Mouse (Mus musculus): Measurements from ENCODE around the gene Lamc1. TPM values are rescaled to one million over a fixed set of nuclear protein-coding genes. Genes with fewer than 3 reads are reported as not detected.

Lamc1 gene
- polyA plus RNA-seq, 1 experiment from 2014 or later = 106 TPM

- WGBS = 78% methylated on average over 4 of the region's 4 CpGs
- Histone ChIP-seq H3K4me1 (ENCODE audit: insufficient read depth, low read depth, low read length) (no peaks in the 10 kb centered on the region), H3K9me3 (ENCODE audit: low read length) (no peaks in the 10 kb centered on the region), H3K27ac (ENCODE audit: low read length) (no peak overlapping the region), H3K9ac (replicated peaks; ENCODE audit: low read depth) (no peak overlapping the region), H3K36me3 (ENCODE audit: insufficient read depth, low read length) (no peaks in the 10 kb centered on the region), H3K4me3 (ENCODE audit: low read depth, low read length) (no peak overlapping the region), H3K27me3 (replicated peaks; ENCODE audit: insufficient read depth, low read length) (no peaks in the 10 kb centered on the region), H3K4me2 (replicated peaks; ENCODE audit: low read depth, low read length) (no peak overlapping the region)
- TF ChIP-seq CTCF (IDR thresholded peaks at IDR 0.05) = no peak
- ATAC-seq (no peak), DNase-seq (ENCODE audit: low spot score) (no peak)
Measured at GRCm38 (mm10) chr1:153180160-153180559, 152.4 kb downstream of the Lamc1 start.

GRCm38 (mm10) chr1:153174801-153175200, 157.8 kb downstream of the Lamc1 start:
- H3K27me3 ChIP-seq (replicated peaks; ENCODE audit: insufficient read depth, low read length) = no peaks in the 10 kb centered on the region
- no peaks in the 10 kb centered on the region for H3K9me3 ChIP-seq (ENCODE audit: low read length)
- no peaks in the 10 kb centered on the region for H3K36me3 ChIP-seq (ENCODE audit: insufficient read depth, low read length)
- H3K27ac ChIP-seq (ENCODE audit: low read length) = no peak overlapping the region
- DNase-seq (ENCODE audit: low spot score) = peak; percentile 65
- no peak overlapping the region for H3K4me2 ChIP-seq (replicated peaks; ENCODE audit: low read depth, low read length)
- H3K4me3 ChIP-seq (ENCODE audit: low read depth, low read length) = no peak overlapping the region
- ATAC-seq = peak; percentile 75
- 51% methylated on average over 12 of the region's 12 CpGs for WGBS
- H3K4me1 ChIP-seq (ENCODE audit: insufficient read depth, low read depth, low read length) = peaks cover 13% of the 10 kb centered on the region
- no peak for TF ChIP-seq EP300 (IDR thresholded peaks at IDR 0.05)
- H3K9ac ChIP-seq (replicated peaks; ENCODE audit: low read depth) = no peak overlapping the region

GRCm38 (mm10) chr1:153173276-153173675, 159.3 kb downstream of the Lamc1 start:
- WGBS = 29% methylated on average over 3 of the region's 3 CpGs
- 0 out of 2 replicates have a peak, but pooled peaks have one; percentile 21 for ATAC-seq

GRCm38 (mm10) chr1:153172291-153172731, 160.3 kb downstream of the Lamc1 start:
- Histone ChIP-seq H3K9me3 (ENCODE audit: low read length) (no peaks in the 10 kb centered on the region), H3K4me2 (replicated peaks; ENCODE audit: low read depth, low read length) (0 out of 2 replicates have a peak overlapping the region, but pooled peaks have one; percentile 14), H3K27me3 (replicated peaks; ENCODE audit: insufficient read depth, low read length) (no peaks in the 10 kb centered on the region), H3K4me1 (ENCODE audit: insufficient read depth, low read depth, low read length) (peaks cover 13% of the 10 kb centered on the region), H3K9ac (replicated peaks; ENCODE audit: low read depth) (no peak overlapping the region), H3K4me3 (ENCODE audit: low read depth, low read length) (no peak overlapping the region), H3K27ac (ENCODE audit: low read length) (peak overlapping the region; percentile 68), H3K36me3 (ENCODE audit: insufficient read depth, low read length) (no peaks in the 10 kb centered on the region)
- 7% methylated on average over 9 of the region's 9 CpGs for WGBS
- peak; percentile 75 for DNase-seq (ENCODE audit: low spot score)
- TF ChIP-seq CTCF (IDR thresholded peaks at IDR 0.05) = no peak
- peak; percentile 62 for TF ChIP-seq EP300 (IDR thresholded peaks at IDR 0.05)
- ATAC-seq = peak; percentile 68

More at GRCm38 (mm10) chr1:153173276-153173675, 159.3 kb downstream of the Lamc1 start:
- H3K4me3 ChIP-seq (ENCODE audit: low read depth, low read length) = no peak overlapping the region
- no peaks in the 10 kb centered on the region for H3K27me3 ChIP-seq (replicated peaks; ENCODE audit: insufficient read depth, low read length)
- H3K27ac ChIP-seq (ENCODE audit: low read length) = no peak overlapping the region
- H3K36me3 ChIP-seq (ENCODE audit: insufficient read depth, low read length) = no peaks in the 10 kb centered on the region
- no peaks in the 10 kb centered on the region for H3K9me3 ChIP-seq (ENCODE audit: low read length)
- peak; percentile 58 for DNase-seq (ENCODE audit: low spot score)
- no peak overlapping the region for H3K9ac ChIP-seq (replicated peaks; ENCODE audit: low read depth)
- H3K4me2 ChIP-seq (replicated peaks; ENCODE audit: low read depth, low read length) = no peak overlapping the region
- H3K4me1 ChIP-seq (ENCODE audit: insufficient read depth, low read depth, low read length) = peaks cover 13% of the 10 kb centered on the region
- TF ChIP-seq CTCF (IDR thresholded peaks at IDR 0.05) (no peak), EP300 (IDR thresholded peaks at IDR 0.05) (no peak)

GRCm38 (mm10) chr1:153171011-153171410, 161.6 kb downstream of the Lamc1 start:
- ATAC-seq (no peak), DNase-seq (ENCODE audit: low spot score) (no peak)
- peaks cover 13% of the 10 kb centered on the region for H3K4me1 ChIP-seq (ENCODE audit: insufficient read depth, low read depth, low read length)
- H3K4me2 ChIP-seq (replicated peaks; ENCODE audit: low read depth, low read length) = no peak overlapping the region
- 50% methylated on average over 10 of the region's 10 CpGs for WGBS
- no peaks in the 10 kb centered on the region for H3K27me3 ChIP-seq (replicated peaks; ENCODE audit: insufficient read depth, low read length)
- H3K9ac ChIP-seq (replicated peaks; ENCODE audit: low read depth) = no peak overlapping the region
- no peaks in the 10 kb centered on the region for H3K36me3 ChIP-seq (ENCODE audit: insufficient read depth, low read length)
- no peak overlapping the region for H3K4me3 ChIP-seq (ENCODE audit: low read depth, low read length)
- TF ChIP-seq EP300 (IDR thresholded peaks at IDR 0.05) = no peak
- TF ChIP-seq CTCF (IDR thresholded peaks at IDR 0.05) = no peak
- H3K9me3 ChIP-seq (ENCODE audit: low read length) = no peaks in the 10 kb centered on the region
- H3K27ac ChIP-seq (ENCODE audit: low read length) = no peak overlapping the region

Other genes with a start within 250 kb of the Lamc1 start
- 62.9 and 69.0 TPM in 2 replicates for gene Lamc2, start 146.3 kb downstream of the Lamc1 start, polyA plus RNA-seq (2015; fragmentation: Nextera tagmentation; extraction: Ambion mirVana)
- gene Shcbp1l, start 92.4 kb upstream of the Lamc1 start, polyA plus RNA-seq (2015; fragmentation: Nextera tagmentation; extraction: Ambion mirVana) = 0.12 and 0.17 TPM in 2 replicates
- gene Dhx9, start 154.9 kb upstream of the Lamc1 start, polyA plus RNA-seq (2015; fragmentation: Nextera tagmentation; extraction: Ambion mirVana) = 14.0 and 16.3 TPM in 2 replicates
- 4.0 and 4.9 TPM in 2 replicates for gene Npl, start 217.3 kb upstream of the Lamc1 start, polyA plus RNA-seq (2015; fragmentation: Nextera tagmentation; extraction: Ambion mirVana)